Comparison of ENCODE assay signal across 8 mouse cellular contexts in the genomic region with DNA sequence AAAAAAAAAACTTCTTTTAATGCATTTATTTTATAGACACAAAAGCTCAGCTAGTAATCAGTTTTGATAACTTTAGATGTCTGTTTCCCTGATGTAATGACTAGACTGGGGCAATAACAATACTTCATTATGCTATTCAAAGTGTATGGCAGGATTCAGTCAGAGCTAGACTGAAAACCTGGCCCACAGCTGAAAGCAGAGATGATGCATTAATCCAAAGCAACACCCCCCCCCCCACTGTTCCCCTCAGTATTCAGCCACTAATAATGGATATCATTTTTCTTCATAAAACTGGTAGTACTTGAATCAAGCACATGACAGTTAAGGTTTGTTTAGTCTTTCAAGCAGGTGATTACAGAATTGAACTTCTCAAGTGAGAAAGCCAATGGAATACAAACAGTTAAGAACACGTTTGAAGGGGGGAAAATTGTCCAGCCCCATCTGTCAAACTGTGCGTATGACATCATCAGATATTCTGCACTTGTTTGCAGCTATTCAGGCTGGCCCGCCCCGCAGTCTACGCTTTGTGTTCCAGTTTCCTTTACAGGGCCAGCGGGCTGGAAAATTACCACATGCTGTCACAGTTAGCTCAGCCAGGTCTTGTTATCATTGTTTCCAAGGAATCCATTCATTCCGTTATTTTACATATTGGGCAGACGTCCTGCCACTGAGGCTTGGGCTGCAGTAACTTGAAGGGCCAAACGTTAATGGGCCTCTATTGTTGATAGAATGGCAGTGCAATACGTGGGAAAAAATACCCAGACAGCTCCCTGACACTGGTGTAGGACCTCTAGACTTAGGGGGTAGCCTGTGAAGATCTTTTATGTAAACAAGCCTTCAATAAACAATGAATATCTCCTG.
DNase-seq lines count a peak whose midpoint lies in the region.

No protein-coding gene starts in this region.

- peak; percentile 24 for DNase-seq in ES-CJ7 (ENCODE audit: low read depth, low spot score)
- peak; percentile 88 for DNase-seq in cerebellum, adult 9-10 months
- peak; percentile 55 to 58 for DNase-seq in frontal cortex, adult 2 months (ENCODE audit: extremely low spot score in 1 of 2, low spot score in 1 of 2)
- peak; percentile 65 to 73 for DNase-seq in layer of hippocampus, postnatal 36 days
- DNase-seq in neural tube, embryonic 10.5 days (ENCODE audit: extremely low spot score, low spot score), result peak; percentile 69
- DNase-seq in B cell, adult 2 months, result no peak
- no peak for DNase-seq in thymus, postnatal 4 days
- no peak for DNase-seq in urinary bladder, adult 18-20 months (ENCODE audit: low spot score in 2 of 2)

Comparison
In these comparisons a context has a peak if more than half of its experiments do, and no peak if none do; other contexts are left out.
1. DNase-seq: peak in ES-CJ7 (single experiment), cerebellum, adult 9-10 months (single experiment), frontal cortex, adult 2 months (2 of 2), layer of hippocampus, postnatal 36 days (2 of 2) and neural tube, embryonic 10.5 days (single experiment); none in B cell, adult 2 months (0 of 2), thymus, postnatal 4 days (single experiment) and urinary bladder, adult 18-20 months (0 of 2).